Mouse (Mus musculus): ENCODE data around the gene Frmd4a.

GRCm38 (mm10) chr2:4401597-4402581, 384.4 kb downstream of the Frmd4a start:
- no peak for TF ChIP-seq CTCF (conservative IDR thresholded peaks at IDR 0.05; ENCODE audit: low read length)
- TF ChIP-seq POU5F1 (IDR thresholded peaks at IDR 0.05; ENCODE audit: borderline replicate concordance, low read length) = no peak
